Mouse (Mus musculus) frontal cortex, postnatal 10 days (tissue): ENCODE results near the gene Iqub.

Experiments
- DNase-seq, 2 experiments: peaks; one replicate each; pipeline ENCODE4 v3.0.0; 2022; ENCODE audit warnings: low spot score in 2 of 2, mixed read lengths in 1 of 2

Iqub gene

GRCm38 (mm10) chr6:24514552-24515284 is at the start of gene Iqub:
Iqub (minus strand) TSS chr6:24515067.
- peak; percentile 80 to 83 for DNase-seq

- DNase-seq: no peak
Observed at GRCm38 (mm10) chr6:24564081-24564480, 49.2 kb upstream of the Iqub start.

- no peak for DNase-seq
Observed at GRCm38 (mm10) chr6:24555488-24555887, 40.6 kb upstream of the Iqub start.

- DNase-seq: no peak
Observed at GRCm38 (mm10) chr6:24554427-24555086, 39.7 kb upstream of the Iqub start.

- no peak for DNase-seq
Observed at GRCm38 (mm10) chr6:24552046-24552445, 37.2 kb upstream of the Iqub start.

GRCm38 (mm10) chr6:24549801-24550200 is 34.9 kb upstream of the Iqub start:
- DNase-seq: no peak

- no peak for DNase-seq
Observed at GRCm38 (mm10) chr6:24546716-24547420, 32.0 kb upstream of the Iqub start.

- no peak for DNase-seq
Observed at GRCm38 (mm10) chr6:24543119-24543591, 28.3 kb upstream of the Iqub start.

- no peak for DNase-seq
Observed at GRCm38 (mm10) chr6:24542393-24542792, 27.5 kb upstream of the Iqub start.

GRCm38 (mm10) chr6:24540106-24540505 is 25.2 kb upstream of the Iqub start:
- DNase-seq: no peak

GRCm38 (mm10) chr6:24538435-24538834 is 23.6 kb upstream of the Iqub start:
- DNase-seq: no peak

- no peak for DNase-seq
Observed at GRCm38 (mm10) chr6:24532804-24533203, 17.9 kb upstream of the Iqub start.

GRCm38 (mm10) chr6:24530711-24531420 is 16.0 kb upstream of the Iqub start:
- DNase-seq: no peak

- DNase-seq: no peak
Observed at GRCm38 (mm10) chr6:24530166-24530565, 15.3 kb upstream of the Iqub start.

GRCm38 (mm10) chr6:24528064-24528243 is 13.1 kb upstream of the Iqub start, which contains the start of gene Asb15:
Asb15 (plus strand) TSS chr6:24528144.
- DNase-seq: no peak

GRCm38 (mm10) chr6:24527155-24528063 is 12.5 kb upstream of the Iqub start, which contains the start of gene Ndufa5:
Ndufa5 (minus strand) TSS chr6:24528013.
- DNase-seq: peak; percentile 87

- DNase-seq: no peak
Observed at GRCm38 (mm10) chr6:24525705-24526104, 10.8 kb upstream of the Iqub start.

GRCm38 (mm10) chr6:24516197-24516596 is 1.3 kb upstream of the Iqub start:
- no peak for DNase-seq

- no peak for DNase-seq
Observed at GRCm38 (mm10) chr6:24504141-24504540, 10.7 kb downstream of the Iqub start.

GRCm38 (mm10) chr6:24490341-24490740 is 24.5 kb downstream of the Iqub start:
- DNase-seq: no peak

- no peak for DNase-seq
Observed at GRCm38 (mm10) chr6:24486530-24486929, 28.3 kb downstream of the Iqub start.
